Mouse (Mus musculus): ENCODE measurements around the gene Sdhc.
"Not testable (repeated sequence)": the region's sequence is repeated elsewhere in the genome, so short reads cannot be mapped to it uniquely, and the experiment has no call there.

Gene Sdhc

DNA sequence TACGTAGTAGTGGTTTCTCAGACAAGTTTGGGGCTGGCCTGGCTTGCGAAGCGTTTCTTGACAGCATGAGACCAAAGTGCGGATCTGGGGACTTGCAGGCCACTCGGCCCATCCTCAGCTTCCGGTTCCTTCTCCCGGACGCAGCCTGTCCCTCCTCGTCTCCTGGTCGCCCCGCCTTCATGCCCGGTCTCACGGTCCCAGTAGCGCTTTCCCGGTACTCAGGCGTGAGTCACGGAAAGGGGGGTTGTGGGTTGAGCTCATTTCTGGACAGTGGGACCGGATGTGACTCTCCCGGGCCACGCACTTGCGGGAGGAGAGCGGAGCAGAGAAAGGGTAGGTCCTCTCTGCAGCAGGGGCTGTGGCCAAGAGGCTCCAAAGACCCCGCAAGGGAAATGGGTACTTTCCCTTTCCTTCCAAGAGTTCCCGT is 36.5 kb downstream of the Sdhc start, which contains the start of gene Cfap126:
Gene Cfap126 (plus strand): TSS at position 46 of the 427 bp plus-strand sequence.
- in situ Hi-C loops (cut with MboI, MseI): no loop called here

DNA sequence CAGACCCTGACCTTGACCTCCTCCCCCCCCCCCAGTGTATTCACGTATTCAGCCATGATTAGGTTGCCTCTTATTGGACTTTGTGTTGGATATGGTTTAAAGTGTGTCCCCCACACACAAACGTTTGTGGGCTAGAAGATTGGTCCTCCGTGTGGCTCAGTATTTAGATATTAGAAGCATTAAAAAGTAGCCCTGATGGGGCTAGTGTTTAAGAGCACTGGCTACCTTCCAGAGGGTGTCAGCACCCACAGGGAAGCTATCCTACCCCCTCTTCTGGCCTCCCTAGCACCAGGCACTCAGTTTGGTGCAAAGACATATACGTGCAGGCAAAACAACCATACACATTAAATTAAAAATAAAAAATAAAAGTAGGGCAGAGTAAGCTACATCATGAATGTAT is 37.4 kb downstream of the Sdhc start:
- in situ Hi-C loops (cut with MboI, MseI): no loop called here

DNA sequence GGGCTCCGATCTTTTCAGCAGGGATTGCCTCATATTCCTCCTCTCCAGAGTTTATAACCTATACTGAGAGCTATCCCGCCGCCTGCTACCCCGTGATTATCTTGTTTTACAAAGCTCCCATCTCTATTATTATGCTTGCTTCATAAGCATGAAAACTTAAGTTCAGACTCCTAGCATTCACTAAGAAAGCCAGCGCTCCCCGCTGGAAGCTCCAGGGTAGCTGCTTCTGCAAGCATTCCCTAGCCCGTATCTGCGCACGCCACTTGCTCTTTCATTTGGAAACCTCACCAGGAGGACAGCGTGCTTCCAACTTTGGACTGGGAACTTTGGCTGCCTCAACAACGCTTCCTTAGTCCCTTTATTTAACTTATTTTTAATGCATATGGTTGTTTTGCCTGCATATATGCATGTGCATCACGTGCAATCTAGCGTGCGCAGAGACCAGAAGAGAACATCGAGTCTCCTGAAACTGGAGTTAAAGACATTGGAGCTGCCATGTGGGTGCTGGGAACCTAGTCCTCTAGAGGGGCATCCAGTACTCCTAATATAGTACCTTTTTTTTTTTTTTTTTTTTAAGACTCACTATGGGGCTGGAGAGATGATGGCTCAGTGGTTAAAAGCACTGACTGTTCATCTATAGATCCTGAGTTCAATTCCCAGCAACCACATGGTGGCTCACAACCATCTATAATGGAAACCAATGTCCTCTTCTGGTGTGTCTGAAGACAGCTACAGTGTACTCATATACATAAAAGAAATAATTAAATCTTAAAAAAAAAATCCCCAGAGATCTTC is 38.4 kb downstream of the Sdhc start:
- in situ Hi-C loops (cut with MboI, MseI): no loop called here

DNA sequence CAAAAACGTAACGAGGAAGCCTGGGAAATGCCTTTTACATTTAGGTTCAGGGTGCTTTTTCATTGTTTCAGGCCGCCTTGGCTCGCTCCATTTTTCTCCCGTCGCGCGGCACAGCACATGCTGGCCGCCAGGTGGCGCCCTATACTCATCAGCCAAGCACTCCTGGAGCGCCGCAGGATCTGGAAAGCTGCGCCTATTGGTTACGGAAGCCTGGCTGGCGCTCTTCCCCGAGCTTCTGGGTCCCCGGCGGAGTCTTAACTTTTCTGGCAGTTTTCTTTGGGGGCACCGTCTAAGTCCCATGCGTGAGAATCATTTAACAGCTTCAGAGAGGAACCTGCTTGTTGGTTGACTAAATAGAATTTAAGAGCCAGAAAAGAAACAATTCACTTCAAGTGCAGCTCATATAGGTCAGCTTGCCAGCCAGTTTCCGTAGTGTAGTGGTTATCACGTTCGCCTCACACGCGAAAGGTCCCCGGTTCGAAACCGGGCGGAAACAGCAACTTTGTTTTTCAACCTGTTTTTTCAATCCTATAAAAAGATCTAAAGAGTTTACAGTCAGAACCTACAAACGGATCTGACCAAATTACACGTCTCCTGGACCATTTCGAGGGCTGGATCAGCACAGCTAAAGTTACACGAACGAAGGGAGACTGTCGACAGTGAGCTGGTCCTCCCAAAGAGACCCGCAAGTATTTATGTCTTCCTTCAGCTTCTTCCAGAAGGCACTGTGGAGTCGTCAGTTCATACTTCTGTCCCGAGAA is 39.2 kb downstream of the Sdhc start:
- in situ Hi-C loops (cut with MboI, MseI): no loop called here

DNA sequence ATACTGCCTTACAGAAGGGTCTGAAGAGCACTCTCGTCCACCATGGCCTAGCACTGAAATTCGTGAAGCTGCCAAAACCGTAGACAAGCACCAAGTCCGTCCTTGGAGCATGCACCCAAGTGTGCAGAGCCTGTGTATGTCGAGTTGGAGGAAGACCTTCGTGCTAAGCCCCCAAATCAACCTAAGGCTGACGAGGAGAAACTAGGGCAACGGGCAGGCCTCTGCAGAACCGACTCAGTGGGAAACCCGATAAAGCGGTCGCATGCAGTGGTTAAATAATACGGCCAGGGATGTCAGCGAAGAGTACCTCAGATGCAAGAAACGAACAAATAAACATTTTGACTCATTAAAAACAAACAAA is 39.8 kb downstream of the Sdhc start:
- in situ Hi-C loops (cut with MboI, MseI): no loop called here

DNA sequence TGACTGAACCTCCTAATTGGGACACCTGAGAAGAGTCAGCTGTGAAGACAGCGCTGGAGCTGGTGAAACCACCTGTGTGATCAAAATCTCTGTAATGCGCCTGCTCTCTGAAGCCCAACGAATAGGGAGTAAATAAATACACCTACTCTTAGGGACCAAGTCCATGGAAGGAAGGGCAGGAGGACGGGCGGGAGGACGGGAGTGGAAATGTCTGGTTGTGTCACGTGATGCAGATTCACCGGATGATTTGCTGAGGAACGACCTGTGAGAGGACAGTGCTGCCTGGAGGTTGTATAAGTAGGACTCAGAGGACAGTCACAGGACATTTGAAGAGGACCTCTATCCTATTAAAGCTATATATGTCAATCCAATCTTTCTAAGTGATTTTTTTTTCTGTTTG is 40.8 kb downstream of the Sdhc start:
- in situ Hi-C loops (cut with MboI, MseI): no loop called here

DNA sequence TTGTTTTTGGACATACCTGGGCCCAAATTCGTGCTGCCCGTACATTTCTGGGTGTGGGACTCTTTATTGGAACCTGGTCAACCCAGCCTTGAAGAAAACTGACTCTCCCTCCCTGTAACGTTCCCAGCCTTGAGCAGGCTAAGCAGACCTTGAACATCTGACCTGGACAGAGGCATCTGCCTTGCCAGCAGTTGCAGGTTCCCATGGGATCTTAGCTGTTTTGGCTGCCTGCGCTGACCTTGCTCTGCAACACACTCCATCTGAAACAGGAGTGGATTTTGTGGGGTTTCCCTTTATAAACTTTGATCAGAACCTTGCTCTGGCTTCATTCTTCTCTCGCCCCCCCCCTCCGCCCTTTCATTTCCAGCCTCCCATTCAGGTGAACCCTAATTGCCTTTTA is 45.2 kb downstream of the Sdhc start:
- in situ Hi-C loops (cut with MboI, MseI): no loop called here

DNA sequence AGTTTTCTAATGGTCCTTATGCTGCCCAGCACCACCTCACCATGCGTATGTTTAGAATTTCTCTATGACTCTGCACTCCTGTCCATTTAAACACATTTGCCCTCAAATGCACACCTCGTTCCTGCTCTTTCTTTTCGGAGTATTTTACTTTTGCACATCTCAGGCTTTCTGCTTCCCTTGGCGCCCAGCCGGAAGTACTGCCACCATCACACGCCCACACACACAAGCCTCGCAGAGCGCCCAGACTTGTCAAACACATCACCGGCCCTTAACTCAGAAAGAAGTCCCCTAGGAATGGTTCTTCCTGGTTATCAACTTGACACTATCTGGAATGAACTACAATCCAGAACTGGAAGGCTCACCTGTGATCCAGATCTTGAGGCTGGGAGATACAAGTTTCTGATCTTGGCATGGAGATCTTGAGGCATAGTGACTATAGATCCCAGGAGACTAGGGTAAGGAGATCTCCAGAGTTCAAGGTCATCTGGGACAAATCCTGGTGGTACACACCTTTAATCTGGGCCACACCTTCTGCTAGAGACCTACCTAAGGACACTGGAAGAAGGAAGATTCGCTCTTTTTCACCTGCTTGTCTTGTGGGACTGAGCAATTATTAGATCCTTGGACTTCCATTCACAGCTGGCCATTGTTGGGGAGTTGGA is 47.1 kb downstream of the Sdhc start:
- in situ Hi-C loops (cut with MboI, MseI): loop anchor here (5.0 kb wide), 1 partner anchor 36 kb away; no protein-coding TSS in a partner anchor

DNA sequence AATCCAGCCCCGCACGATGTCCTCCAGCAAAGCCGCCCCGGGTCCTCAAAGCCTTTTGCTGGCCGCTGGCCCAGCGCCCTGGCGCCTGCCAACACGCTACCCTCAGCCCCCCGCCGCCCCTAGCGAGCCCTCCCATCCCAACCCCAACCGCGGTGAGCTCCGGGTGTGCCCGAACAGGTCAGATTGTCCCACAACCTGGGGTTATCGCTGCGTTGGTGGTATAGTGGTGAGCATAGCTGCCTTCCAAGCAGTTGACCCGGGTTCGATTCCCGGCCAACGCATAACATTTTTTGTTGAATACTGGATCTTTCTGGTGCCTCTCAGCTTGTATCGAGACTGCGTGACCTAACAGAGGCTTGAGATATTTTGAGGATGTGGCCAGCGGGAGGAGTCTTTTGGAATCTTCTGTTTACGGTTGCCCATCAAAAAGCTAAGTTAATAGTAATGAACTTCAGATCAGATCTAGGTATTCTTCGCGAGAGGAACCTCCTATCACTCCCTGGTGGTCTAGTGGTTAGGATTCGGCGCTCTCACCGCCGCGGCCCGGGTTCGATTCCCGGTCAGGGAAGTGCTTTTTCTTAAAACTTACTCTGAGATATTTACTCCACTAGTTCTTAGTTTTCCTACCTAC is 47.7 kb downstream of the Sdhc start:
- in situ Hi-C loops (cut with MboI, MseI): loop anchor here (5.0 kb wide), 1 partner anchor 35 kb away; no protein-coding TSS in a partner anchor

DNA sequence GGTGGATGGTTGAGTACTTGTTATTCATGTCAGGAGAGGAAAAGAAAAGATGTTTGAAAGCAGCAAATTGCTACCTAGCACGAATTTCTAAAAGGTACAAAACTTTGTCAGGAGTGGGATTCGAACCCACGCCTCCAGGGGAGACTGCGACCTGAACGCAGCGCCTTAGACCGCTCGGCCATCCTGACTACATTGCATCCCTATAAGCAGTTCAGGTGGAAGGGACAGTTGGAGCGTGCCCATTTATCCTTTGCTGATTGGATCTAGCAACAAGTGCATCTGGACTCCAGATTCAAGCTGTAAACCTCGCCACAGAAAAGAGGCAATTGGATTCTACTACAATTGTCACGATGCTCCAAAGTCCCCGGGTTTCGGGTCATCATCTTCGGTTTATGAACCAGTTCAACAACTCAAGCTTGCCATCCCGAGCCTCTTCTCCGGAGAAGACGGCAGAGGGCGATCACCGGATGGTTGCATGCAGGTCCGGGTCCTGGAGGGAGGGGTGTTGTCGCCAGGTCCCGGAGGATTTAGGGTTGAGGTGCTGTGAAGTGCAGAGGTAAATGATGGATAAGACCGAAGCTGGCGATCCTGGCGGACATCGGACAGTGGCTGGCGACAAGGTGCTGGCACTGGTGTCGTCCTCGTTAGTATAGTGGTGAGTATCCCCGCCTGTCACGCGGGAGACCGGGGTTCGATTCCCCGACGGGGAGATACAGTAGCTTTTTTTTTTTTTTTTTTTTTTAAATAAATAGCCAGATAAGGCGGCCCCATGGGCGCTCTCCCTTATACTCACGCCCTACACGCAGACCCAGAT is 48.5 kb downstream of the Sdhc start:
- in situ Hi-C loops (cut with MboI, MseI): loop anchor here (5.0 kb wide), 1 partner anchor 35 kb away; no protein-coding TSS in a partner anchor

DNA sequence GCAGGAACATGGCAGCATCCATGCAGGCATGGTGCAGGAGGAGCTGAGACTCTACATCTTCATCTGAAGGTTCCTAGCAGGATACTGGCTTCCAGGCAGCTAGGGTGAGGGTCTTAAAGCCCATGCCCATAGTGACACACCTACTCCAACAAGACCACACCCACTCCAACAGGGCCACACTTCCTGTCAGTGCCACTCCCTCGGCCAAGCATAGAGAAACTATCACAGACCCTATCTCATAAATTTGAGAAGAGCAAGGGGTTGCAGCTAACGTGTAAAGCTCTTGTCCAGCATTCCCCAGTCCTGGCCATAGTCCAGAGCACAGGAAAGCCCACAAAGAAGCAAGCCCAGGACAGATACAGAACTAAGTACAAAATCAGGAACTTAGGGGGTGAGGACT is 49.4 kb downstream of the Sdhc start:
- in situ Hi-C loops (cut with MboI, MseI): loop anchor here (5.0 kb wide), 1 partner anchor 34 kb away; no protein-coding TSS in a partner anchor

DNA sequence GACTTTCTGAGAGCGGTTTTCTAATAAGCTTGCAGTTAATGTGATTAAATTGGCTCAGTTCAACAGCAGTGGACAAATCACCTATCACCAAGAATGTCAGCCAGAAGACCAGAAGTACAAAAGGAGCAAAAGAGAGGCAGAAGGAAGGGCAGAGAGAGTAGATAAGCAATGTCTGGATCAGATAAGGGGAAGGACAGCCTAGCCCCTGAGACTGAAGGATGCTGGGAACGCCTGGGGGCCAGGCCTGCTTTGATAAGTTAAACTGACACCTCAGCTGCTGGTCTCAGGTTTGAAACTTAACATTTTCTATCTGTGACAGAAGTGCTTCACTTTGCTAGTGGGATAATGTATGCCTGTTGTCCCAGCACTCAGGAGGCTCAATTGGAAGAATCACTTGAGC is 52.8 kb downstream of the Sdhc start:
- in situ Hi-C loops (cut with MboI, MseI): no loop called here

DNA sequence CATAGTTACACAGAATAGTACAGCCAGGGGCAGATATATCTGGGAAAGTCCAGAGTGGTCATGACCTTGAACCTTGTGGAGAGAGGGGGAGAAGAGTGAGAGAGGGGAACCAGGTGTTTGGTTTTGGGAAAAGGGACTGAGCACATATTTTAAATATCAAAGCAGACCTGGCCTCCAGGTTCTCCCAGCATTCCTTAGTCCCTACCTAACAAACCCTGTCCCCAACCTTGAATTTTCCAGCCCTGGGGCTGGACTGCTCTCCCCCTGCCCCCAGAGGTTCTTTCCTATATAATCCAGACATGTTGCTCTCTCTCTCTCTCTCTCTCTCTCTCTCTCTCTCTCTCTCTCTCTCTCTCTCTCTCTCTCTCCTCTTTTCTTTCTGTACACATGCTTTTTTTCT is 53.3 kb downstream of the Sdhc start:
- in situ Hi-C loops (cut with MboI, MseI): no loop called here

DNA sequence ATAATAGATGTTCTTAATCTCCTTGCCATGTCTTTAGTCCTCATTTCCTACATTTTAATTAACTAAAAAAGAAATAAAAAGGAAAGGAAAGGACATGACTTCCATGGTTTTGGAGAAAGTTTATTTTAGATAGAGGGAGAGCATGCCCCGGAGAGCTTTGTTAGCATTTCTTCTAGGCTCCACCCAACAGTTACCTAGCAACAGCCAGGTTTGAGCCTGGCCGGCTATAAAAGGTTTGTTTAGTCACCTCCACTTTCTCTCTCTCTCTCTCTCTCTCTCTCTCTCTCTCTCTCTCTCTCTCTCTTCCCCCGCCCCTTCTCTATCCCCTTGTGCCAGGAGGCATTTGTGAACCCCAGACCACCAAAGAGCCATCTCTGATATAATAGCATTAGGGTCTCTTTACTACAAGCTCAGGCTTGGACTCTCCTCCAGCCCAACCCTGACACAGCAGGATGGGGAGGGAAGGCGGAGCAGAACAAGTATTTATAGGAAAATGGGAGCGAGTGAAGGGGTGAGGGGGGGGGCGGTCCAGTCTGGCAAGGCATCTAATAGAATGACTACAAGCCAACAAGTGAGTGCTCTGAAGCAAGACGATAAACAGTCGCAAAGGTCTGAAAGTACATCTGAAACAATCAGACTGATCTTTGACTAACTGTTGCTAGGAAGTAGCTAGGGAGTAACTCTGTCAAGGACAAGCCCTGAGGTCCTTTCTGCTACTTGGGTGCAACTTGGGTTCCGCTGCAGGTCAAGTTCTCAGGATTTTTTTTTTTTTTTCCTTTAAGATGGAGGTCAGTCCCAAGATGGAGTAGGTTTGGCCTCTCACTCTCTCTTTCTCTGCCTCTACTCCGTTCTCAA is 54.1 kb downstream of the Sdhc start:
- in situ Hi-C loops (cut with MboI, MseI): no loop called here

DNA sequence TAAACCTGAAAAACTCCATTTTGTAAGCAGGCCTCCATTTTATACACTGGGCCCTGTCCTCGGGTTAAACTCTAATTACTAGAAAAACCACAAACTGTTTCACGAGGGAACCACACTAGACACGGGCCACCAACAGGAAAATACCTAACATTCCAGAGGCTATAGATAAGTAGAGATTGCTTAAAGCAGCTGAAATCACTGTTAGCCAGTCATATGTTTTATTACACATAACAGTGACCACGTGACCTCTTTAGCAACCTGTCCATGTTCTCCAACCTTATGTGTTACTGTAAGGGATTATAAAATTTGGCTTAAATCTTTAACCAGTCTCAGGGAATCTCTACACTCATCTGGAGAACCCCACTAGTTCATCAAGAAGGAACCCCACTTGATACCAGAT is 56.0 kb downstream of the Sdhc start:
- in situ Hi-C loops (cut with MboI, MseI): no loop called here

DNA sequence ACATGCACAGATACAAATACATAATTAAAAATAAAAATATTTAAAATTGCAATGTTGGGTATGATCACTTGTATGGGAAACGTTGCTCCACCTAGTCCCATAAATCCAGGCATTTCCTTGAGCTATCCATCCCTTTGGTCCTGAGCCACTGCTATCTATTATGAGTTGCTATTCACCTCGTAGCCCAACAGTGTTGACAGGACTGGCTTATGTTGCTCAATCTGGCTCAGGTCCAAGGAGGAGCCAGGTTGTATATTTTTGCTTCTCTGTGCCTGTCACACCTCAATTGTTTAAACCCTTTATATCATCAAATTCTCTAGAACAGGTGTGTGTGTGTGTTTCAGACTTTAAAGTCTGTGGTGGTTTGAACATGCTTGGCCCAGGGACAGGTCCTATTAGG is 59.6 kb downstream of the Sdhc start:
- in situ Hi-C loops (cut with MboI, MseI): no loop called here

DNA sequence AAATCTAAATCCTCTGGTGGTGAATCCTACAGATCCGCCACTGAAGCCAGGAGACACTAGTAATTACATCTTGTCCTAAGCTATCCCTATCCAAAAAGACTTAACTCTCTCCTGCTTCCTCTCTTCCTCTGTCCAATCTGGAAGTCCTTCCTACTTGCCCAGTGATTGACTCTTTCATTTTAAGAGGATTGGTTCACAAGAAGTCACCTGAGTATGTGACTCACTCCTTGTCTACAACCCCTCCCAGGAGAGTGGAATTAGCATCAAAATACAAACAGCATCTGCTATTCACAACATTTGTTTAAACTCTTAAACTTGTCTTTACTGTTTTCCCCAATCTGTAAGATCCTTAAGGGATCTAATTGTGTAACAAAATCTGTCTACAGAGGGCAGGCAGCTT is 60.5 kb downstream of the Sdhc start:
- in situ Hi-C loops (cut with MboI, MseI): no loop called here

DNA sequence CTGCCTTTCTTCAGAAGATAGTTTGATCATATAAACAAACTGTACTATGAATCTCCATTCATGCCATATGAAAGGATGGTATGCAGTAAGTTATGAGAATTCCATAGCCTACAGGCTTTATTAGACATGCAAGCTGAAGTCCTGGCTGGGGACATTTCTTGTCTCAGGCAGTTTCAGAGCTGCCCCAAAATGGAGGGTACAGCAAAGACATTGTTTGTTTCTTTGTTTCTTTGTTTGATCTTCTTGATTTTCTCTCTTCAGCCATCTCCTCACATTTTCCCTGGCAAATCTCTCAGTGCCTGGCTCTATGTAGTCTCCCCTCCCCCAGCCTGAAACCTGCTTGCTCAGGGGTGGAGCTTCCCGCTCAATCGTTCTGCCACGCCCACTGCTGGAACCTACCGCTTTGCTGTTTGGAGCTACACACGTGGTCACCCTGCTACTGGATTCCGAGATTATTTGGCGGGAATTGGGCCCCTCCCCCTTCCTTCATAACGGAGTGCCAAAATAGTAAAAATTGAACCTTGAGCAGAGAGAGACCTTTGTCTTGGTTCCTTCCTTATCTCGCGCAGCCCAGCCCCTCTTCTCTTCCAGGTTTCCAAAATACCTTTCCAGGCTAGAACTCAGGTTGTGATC is 62.0 kb downstream of the Sdhc start:
- in situ Hi-C loops (cut with MboI, MseI): not testable (repeated sequence)

DNA sequence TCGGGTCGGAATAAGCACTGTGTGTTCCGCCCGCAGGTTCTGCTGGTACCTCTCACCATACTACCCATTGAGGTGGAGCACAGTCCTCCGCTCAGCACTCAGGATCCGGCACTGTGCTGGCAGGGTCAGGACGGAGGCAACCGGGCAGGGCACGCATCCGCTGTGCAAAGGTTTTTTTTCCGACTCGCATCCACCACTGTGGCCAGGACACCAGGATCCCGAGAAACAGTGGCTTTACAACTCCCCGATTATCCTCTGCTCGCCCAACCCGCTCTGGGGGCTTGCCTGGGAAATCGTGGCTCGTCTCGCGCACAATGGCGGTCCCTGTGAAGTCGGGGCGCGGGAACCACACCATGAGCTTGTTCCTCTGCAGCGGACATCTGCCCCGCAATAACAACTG is 64.7 kb downstream of the Sdhc start:
- in situ Hi-C loops (cut with MboI, MseI): no loop called here
